Mouse (Mus musculus): ENCODE results near the gene Epb41l1.

DNA sequence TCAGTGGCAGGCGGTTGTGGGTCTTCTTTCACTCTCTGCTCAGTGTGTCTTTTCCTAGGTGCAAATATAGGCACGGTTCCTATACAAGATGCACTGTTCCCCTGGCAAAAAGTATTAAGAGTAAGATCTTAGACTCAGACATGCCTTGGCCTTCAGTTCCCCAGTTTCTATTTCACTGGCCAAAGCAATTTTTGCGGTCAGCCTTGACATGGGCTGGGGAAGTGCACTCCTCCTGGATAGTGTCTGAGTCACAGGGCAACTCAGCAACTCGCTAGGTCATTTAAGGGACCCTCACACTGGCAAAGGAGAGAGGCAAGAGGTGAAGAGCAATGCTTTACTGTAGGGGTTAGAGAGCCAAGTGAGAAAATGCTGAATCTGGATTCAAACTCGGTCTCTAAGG lies 5.0 kb upstream of the Epb41l1 start:
- TF ChIP-seq EP300 (IDR thresholded peaks at IDR 0.05; ENCODE audit: low read depth) (no peak), CTCF (IDR thresholded peaks at IDR 0.05; ENCODE audit: low read depth) (no peak)

Data from liver, postnatal 0 days (tissue).